Mouse (Mus musculus): ENCODE data around the gene Plekhh2.
"Not testable (repeated sequence)": the region's sequence is repeated elsewhere in the genome, so short reads cannot be mapped to it uniquely, and the experiment has no call there.

Plekhh2 gene

GRCm38 (mm10) chr17:84512516-84513085, 906 bp downstream of the Plekhh2 start:
- no peak for DNase-seq (ENCODE audit: low read depth, low spot score)

- DNase-seq (ENCODE audit: low read depth, low spot score) = no peak
These were observed 4.2 kb downstream of the Plekhh2 start for GRCm38 (mm10) chr17:84515901-84516300.

GRCm38 (mm10) chr17:84519346-84519745, 7.7 kb downstream of the Plekhh2 start:
- DNase-seq (ENCODE audit: low read depth, low spot score) = no peak

DNA sequence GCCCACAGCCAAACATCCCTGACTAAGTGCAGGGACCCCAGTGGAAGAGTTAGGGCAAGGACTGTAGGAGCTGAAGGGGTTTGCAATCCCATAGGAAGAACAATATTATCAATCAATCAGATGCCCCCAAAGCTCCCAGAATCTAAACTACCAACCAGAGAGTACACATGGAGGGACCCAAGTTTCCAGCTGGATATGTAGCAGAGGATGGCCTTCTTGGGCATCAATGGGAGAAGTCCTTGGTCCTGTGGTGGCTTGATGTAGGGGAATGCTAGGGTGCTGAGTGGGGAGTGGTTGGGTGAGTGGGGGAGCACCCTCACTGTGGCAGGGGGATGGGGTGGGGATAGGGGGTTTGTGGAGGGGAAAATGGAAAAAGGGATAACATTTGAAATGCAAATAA, 8.4 kb downstream of the Plekhh2 start:
- DNase-seq (ENCODE audit: low read depth, low spot score) = no peak

DNA sequence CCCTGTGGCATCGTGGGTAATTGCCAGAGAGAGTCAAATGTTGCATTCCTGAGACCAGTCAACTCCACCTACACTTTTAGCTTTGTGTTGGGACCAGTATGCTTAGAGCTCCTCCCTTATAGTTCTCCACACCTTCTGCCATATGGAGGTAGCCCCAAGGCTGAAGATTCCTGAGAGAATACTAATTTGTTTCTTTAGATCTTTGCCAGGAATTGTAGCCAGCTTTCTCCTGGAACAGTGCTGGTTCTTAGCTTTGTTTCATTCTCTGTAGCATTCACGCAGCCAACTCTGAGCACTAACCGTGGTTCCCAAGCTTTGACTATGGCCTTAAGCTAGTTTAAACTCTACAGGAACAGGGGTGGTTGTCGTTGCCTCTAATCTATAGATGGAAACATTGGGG, 17.7 kb downstream of the Plekhh2 start:
- DNase-seq (ENCODE audit: low read depth, low spot score) = no peak

GRCm38 (mm10) chr17:84530202-84530796, 18.6 kb downstream of the Plekhh2 start:
- DNase-seq (ENCODE audit: low read depth, low spot score) = no peak

GRCm38 (mm10) chr17:84532909-84533499, 21.3 kb downstream of the Plekhh2 start:
- DNase-seq (ENCODE audit: low read depth, low spot score) = no peak

GRCm38 (mm10) chr17:84533841-84534240, 22.1 kb downstream of the Plekhh2 start:
- DNase-seq (ENCODE audit: low read depth, low spot score) = no peak

- DNase-seq (ENCODE audit: low read depth, low spot score) = no peak
These were observed 22.9 kb downstream of the Plekhh2 start for GRCm38 (mm10) chr17:84534632-84535031.

GRCm38 (mm10) chr17:84535226-84535625, 23.5 kb downstream of the Plekhh2 start:
- DNase-seq (ENCODE audit: low read depth, low spot score) = no peak

DNA sequence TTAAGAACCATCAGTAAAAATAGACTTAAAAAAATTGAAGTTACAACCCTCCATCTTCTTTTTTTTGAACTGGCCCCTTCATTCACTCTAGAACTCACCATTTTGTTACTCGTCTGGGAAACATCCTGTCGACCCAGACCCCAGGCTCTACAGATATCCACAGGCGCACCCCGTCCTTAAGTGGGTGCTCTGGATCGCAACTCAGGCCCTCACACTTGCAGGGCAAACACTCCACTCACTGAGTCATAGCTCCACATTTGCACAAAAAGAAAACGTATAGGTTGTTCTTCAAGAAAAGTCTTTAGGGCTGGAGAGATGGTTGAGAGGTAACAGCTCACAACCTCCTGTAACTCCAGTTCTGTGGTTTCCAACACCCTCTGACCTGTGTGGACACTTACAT, 25.6 kb downstream of the Plekhh2 start:
- no peak for DNase-seq (ENCODE audit: low read depth, low spot score)

GRCm38 (mm10) chr17:84537966-84538365, 26.3 kb downstream of the Plekhh2 start:
- no peak for DNase-seq (ENCODE audit: low read depth, low spot score)

DNA sequence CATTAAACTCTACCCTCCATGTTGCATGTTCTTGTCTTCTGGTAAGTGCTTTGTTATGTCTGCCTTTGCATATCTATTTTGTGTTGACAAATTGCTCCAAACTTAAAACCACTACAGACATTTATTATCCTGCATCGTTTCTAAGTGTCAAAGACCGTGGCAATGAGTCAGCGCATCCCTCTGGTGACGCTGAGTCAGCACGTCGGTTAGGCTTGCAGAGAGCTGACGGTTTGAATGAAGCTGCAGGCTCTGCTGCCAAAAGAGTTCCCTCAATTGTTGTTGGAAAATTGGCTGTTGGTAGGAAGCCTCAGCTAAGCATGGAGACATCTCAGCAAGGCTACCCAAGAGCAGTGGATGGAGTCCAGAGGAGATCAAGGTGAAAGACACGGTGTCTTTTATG, 28.9 kb downstream of the Plekhh2 start:
- DNase-seq (ENCODE audit: low read depth, low spot score) = no peak

- DNase-seq (ENCODE audit: low read depth, low spot score) = no peak
These were observed 39.5 kb downstream of the Plekhh2 start for GRCm38 (mm10) chr17:84550902-84551877.

GRCm38 (mm10) chr17:84552230-84552629, 40.5 kb downstream of the Plekhh2 start:
- DNase-seq (ENCODE audit: low read depth, low spot score) = no peak

- not testable (repeated sequence) for DNase-seq (ENCODE audit: low read depth, low spot score)
These were observed 52.6 kb downstream of the Plekhh2 start for GRCm38 (mm10) chr17:84564264-84564663.

GRCm38 (mm10) chr17:84565762-84566161, 54.1 kb downstream of the Plekhh2 start:
- DNase-seq (ENCODE audit: low read depth, low spot score) = no peak

DNA sequence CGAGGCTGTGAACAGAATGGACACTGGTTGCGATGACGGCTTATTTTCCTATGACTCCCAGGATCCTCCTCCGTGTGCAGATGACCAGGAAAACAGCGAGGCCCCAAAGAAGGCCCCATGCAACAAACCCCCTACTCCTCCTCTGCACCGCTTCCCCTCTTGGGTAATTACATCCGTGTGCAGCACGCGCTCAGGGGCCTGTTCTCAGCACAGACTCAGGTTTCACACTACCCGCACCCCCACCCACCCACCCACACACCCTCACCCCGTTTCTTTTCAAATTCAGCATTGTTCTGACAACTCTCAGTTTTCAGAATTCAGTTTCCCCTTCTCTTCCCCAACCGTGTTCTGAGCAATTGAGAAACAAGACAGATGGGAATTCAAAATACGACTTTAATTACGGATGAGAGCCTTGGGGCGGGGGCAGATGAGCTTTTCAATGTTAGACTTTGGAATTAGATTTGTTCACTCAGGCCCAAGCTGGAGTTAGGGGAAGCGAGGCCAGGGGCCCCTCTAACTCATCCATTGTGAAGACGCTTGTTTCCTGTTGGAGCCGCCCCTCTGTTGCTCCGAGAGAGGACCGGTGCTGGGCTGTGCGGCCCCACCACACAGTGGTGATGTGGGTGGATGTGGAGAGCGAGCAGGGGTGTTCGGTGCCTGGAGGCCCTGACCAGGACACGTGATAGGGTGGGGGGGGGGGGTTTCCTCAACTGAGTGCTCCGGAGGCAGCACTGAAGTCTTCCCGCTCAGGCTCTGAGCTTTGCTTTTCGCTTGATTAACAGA, 55.3 kb downstream of the Plekhh2 start:
- no peak for DNase-seq (ENCODE audit: low read depth, low spot score)

GRCm38 (mm10) chr17:84568807-84569206, 57.1 kb downstream of the Plekhh2 start:
- no peak for DNase-seq (ENCODE audit: low read depth, low spot score)

- DNase-seq (ENCODE audit: low read depth, low spot score) = no peak
These were observed 58.1 kb downstream of the Plekhh2 start for GRCm38 (mm10) chr17:84569770-84570169.

GRCm38 (mm10) chr17:84571629-84572028, 59.9 kb downstream of the Plekhh2 start:
- DNase-seq (ENCODE audit: low read depth, low spot score) = no peak

Measured in A20 (cell line).